Mouse (Mus musculus): ENCODE measurements around the gene Hspa1l.

GRCm38 (mm10) chr17:34984218-34984617, 11.7 kb downstream of the Hspa1l start:
- no peak for TF ChIP-seq GATA1 (IDR thresholded peaks at IDR 0.05; ENCODE audit: low read length)
- TF ChIP-seq TAL1 (IDR thresholded peaks at IDR 0.05; ENCODE audit: low read length) = no peak

All from erythroblast, embryonic 14.5 days (primary cell).